Mouse (Mus musculus) left cerebral cortex, postnatal 14 days (tissue): ENCODE data around the gene Rpl37. TPM values are rescaled to one million over a fixed set of nuclear protein-coding genes. Genes with fewer than 3 reads are reported as not detected.
"Not testable (repeated sequence)": the region's sequence is repeated elsewhere in the genome, so short reads cannot be mapped to it uniquely, and the experiment has no call there.

Experiments
- DNase-seq, 2 experiments: peaks; one replicate each; pipeline ENCODE4 v3.0.0; 2021 to 2022; ENCODE audit warnings: low spot score in 2 of 2, mixed read lengths in 1 of 2
- intact Hi-C: fragments of 180-260 bp; cut with DNase I; formaldehyde crosslinking; loops from one replicate; pipeline ENCODE4 v1.15.1; 2025
- total RNA-seq, 2 experiments: library from RNA; stranded (reverse); gene quantifications; 2 replicates each; pipeline ENCODE4 v1.2.3; 2021

Rpl37 gene
- total RNA-seq, 2 experiments from 2014 or later: 217 TPM

GRCm38 (mm10) chr15:5119192-5119591, 2.7 kb downstream of the Rpl37 start:
- DNase-seq: no peak
- intact Hi-C loops: no loop called here

GRCm38 (mm10) chr15:5119707-5120106, 3.3 kb downstream of the Rpl37 start:
- intact Hi-C loops: no loop called here

GRCm38 (mm10) chr15:5121535-5122313, 5.3 kb downstream of the Rpl37 start:
- intact Hi-C loops: no loop called here
- no peak for DNase-seq

More at GRCm38 (mm10) chr15:5119707-5120106, 3.3 kb downstream of the Rpl37 start:
- peak in 1 of 2 experiments; percentile 15 for DNase-seq

- no peak for DNase-seq
- intact Hi-C loops: no loop called here
Observed at GRCm38 (mm10) chr15:5126456-5126855, 10.0 kb downstream of the Rpl37 start.

- intact Hi-C loops: no loop called here
- DNase-seq: no peak
Observed at GRCm38 (mm10) chr15:5127487-5127886, 11.0 kb downstream of the Rpl37 start.

GRCm38 (mm10) chr15:5128176-5128940, 11.9 kb downstream of the Rpl37 start:
- no peak for DNase-seq
- intact Hi-C loops: no loop called here

GRCm38 (mm10) chr15:5129111-5129805, 12.8 kb downstream of the Rpl37 start:
- intact Hi-C loops: no loop called here
- DNase-seq: no peak

GRCm38 (mm10) chr15:5130887-5131668, 14.6 kb downstream of the Rpl37 start:
- intact Hi-C loops, DNase-seq: not testable (repeated sequence)

- no peak for DNase-seq
- intact Hi-C loops: no loop called here
Observed at GRCm38 (mm10) chr15:5133301-5133700, 16.9 kb downstream of the Rpl37 start.

- DNase-seq: no peak
- intact Hi-C loops: no loop called here
Observed at GRCm38 (mm10) chr15:5134179-5134578, 17.7 kb downstream of the Rpl37 start.

GRCm38 (mm10) chr15:5134945-5135483, 18.6 kb downstream of the Rpl37 start:
- DNase-seq: no peak
- intact Hi-C loops: no loop called here

- intact Hi-C loops: no loop called here
- DNase-seq: peak; percentile 32 to 57
Observed at GRCm38 (mm10) chr15:5138021-5138856, 21.8 kb downstream of the Rpl37 start.

GRCm38 (mm10) chr15:5139366-5139765, 22.9 kb downstream of the Rpl37 start:
- DNase-seq: no peak
- intact Hi-C loops: no loop called here

- no peak for DNase-seq
- intact Hi-C loops: no loop called here
Observed at GRCm38 (mm10) chr15:5139863-5140262, 23.4 kb downstream of the Rpl37 start.

- intact Hi-C loops: no loop called here
- DNase-seq: no peak
Observed at GRCm38 (mm10) chr15:5140357-5140756, 23.9 kb downstream of the Rpl37 start.

- intact Hi-C loops: no loop called here
Observed at GRCm38 (mm10) chr15:5142047-5142446, 25.6 kb downstream of the Rpl37 start.

GRCm38 (mm10) chr15:5142714-5143113, 26.3 kb downstream of the Rpl37 start:
- no peak for DNase-seq
- intact Hi-C loops: no loop called here

More at GRCm38 (mm10) chr15:5142047-5142446, 25.6 kb downstream of the Rpl37 start:
- no peak for DNase-seq

GRCm38 (mm10) chr15:5143361-5144020, 27.0 kb downstream of the Rpl37 start, which contains the start of gene Prkaa1:
Prkaa1 (plus strand) TSS chr15:5143861.
- intact Hi-C loops: no loop called here
- peak; percentile 53 to 70 for DNase-seq
